Mouse (Mus musculus) right cerebral cortex, postnatal 36 days (tissue): ENCODE measurements around the gene Itga6.

ENCODE experiments used
- DNase-seq, 2 experiments: peaks; one replicate each; pipeline ENCODE4 v3.0.0; 2022; ENCODE audit warnings: low spot score in 2 of 2, mixed read lengths in 1 of 2

The Itga6 gene

DNA sequence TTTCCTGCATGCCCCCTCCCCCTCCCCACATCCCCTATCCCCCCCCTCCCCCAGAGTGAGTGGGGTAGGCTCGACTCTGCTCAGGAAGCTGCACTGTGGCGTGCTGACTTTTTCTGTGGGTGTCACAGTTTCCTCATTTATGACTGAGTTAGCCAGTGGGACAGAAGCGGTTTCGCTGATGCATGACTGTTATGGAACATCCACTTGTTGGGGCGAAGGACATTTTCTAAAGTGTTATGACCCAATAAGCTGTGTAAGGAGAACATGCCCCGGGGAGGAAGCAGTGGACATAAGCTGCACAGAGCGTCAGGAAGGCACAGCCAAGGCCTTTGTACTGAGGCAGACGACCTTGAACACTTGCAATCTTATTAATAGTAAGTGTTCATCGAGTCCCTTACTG, 97.9 kb downstream of the Itga6 start:
- no peak for DNase-seq

GRCm38 (mm10) chr2:71844906-71845305, 99.5 kb downstream of the Itga6 start:
- no peak for DNase-seq

DNA sequence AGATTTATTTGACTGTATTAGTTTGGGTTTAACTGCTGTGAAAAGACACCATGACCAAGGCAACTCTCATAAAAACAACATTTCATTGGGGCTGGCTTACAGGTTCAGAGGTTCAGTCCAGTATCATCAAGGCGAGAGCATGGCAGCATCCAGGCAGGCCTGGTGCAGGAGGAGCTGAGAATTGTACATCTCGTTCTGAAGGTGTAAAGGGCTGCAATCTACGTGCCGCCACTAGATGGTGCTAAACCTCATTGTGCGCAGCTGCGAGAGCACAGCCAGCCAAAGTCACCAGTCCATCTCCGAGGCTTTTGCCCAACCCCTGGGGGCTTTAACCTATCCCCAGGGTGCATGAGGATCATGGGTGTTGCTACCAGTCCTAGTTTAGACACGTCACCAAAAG, 106.7 kb downstream of the Itga6 start:
- peak; percentile 29 to 41 for DNase-seq

DNA sequence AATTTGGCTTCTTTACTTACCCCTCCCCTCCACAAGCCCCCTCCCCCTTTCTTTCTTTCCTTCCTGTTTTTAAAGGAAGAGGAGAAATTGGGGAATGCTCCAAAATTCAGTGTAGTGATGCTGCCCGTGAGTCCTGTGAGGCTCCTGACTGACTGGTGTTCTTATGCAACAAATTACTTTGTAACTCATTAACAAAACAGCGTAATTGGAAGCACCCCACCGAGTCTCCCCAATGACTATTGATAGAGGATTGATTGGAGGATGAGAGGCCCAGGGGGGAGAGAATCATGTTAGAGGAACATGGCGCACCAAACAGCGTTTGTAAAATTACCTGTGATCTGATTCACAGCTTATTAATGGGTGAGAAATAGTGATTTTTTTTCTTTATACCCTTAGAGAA, 109.7 kb downstream of the Itga6 start:
- DNase-seq = no peak

GRCm38 (mm10) chr2:71863531-71864173, 118.2 kb downstream of the Itga6 start:
- no peak for DNase-seq

GRCm38 (mm10) chr2:71865022-71865421, 119.6 kb downstream of the Itga6 start:
- peak; percentile 76 to 79 for DNase-seq

DNA sequence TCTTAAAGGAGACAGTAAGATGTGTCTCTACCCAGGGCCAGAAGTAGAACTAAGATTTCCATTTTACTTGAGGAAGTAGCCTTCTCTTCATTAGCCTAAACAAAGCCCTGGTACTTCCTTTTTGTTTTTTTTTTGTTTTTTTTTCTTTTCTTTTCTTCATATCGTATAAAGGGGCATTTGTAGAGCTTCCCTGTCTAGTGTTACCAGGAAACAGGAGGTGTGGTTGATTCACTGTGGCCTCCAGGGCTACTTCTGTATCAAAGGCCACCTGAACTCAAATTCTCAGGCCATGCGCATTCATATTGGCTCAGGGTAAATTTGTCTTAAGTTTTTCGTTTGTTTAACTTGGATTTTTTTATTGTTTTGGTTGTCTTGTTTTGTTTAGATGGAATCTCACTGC, 120.5 kb downstream of the Itga6 start:
- no peak for DNase-seq

DNA sequence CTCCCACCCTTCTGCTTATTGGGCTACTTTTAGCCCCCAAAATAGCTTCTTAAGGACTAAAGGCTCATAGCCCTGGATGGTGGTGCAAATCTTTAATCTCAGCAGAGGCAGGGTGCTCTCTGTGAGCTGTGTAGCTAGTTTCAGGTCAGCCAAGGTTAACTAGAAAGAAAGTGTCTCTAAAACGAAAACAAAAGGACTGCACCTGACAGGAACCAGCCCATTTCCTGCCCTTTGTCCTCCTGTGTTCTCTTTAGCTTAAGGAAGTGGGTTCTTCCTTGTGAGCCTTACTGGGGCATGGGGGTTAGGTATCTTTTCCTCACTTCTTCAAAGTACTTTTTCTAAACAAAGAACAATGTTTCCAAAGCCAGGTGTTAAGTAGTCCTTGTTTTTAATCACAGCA, 121.1 kb downstream of the Itga6 start:
- no peak for DNase-seq

- DNase-seq = no peak
Measured at GRCm38 (mm10) chr2:71867019-71867418, 121.6 kb downstream of the Itga6 start.

DNA sequence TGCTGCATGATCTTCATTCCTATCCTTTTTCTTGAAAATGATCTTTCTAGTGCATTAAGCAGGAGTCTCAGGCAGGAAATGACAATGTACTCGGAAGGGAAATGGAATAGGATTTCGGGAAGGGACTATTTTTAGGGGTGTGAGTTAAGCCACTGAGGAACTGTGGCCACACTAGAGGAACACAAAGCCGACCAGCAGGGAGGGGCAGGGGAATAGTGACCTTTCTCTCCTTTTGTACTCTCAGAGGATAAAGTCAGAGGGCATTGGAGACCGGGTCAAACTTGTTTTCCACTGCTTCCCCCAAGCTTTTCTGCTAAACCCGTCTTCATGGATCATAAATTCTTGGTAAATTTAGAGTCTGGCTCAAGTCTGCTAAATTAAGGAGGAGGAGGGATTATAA, 122.1 kb downstream of the Itga6 start:
- DNase-seq = no peak

- no peak for DNase-seq
Measured at GRCm38 (mm10) chr2:71868256-71868655, 122.8 kb downstream of the Itga6 start.

DNA sequence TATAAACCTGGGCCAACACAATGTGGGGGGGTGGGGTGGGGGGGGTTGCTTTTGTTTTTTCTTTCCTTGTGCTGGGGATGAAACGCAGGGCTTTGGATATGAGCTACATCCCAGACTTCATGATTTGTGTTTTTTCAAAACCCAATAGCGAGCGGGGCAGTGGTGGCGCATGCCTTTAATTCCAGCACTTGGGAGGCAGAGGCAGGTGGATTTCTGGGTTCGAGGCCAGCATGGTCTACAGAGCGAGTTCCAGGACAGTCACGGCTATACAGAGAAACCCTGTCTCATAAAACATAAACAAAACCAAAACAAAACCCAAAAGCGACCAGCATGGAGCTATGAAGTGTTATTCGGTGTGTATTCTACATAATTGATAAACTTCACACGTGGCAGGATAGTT, 126.7 kb downstream of the Itga6 start:
- DNase-seq = no peak

GRCm38 (mm10) chr2:71872801-71873443, 127.5 kb downstream of the Itga6 start, which contains the start of gene Pdk1:
TSS of gene Pdk1 (plus strand) at chr2:71873224.
- DNase-seq = peak; percentile 96

GRCm38 (mm10) chr2:71873474-71874322, 128.3 kb downstream of the Itga6 start:
- DNase-seq = peak in 1 of 2 experiments; percentile 25

DNA sequence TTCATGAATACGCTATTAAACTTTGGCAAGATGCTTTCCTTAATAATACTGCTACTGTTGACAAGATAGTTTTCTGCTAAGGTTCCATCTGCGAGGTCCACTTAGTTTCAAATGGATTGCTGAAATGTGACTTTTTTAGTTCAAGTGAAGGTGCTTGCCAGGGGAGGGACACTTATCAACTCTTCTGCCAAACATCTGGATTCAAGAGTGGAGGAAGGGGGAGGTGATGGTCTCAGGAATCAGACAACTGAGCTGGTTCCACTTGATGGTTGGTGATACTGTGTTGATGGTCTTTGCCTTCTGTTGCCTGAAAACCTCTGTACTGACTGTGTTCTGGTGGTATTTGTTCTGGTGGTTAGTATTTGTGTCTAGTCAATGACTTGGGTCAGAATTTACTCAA, 129.0 kb downstream of the Itga6 start:
- DNase-seq = no peak

DNA sequence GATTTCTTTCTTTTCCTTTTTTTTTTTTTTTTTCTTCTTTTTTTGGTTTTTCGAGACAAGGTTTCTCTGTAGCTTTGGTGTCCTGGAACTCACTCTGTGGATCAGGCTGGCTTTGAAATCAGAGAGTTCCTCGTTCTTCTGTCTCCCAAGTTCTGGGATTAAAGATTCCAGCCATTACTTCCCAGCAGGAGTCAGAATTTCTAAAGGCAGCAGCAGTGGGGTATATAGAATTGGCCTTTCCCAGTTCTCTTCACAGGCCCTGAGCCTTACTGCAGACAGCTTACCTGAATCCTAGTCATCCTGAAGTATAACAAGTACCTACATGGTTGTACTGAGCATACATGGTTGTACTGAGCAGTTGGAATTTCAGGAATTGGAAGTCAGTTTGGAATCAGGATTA, 129.4 kb downstream of the Itga6 start:
- DNase-seq = no peak

- DNase-seq = no peak
Measured at GRCm38 (mm10) chr2:71877865-71878264, 132.4 kb downstream of the Itga6 start.

- DNase-seq = no peak
Measured at GRCm38 (mm10) chr2:71878441-71878840, 133.0 kb downstream of the Itga6 start.

DNA sequence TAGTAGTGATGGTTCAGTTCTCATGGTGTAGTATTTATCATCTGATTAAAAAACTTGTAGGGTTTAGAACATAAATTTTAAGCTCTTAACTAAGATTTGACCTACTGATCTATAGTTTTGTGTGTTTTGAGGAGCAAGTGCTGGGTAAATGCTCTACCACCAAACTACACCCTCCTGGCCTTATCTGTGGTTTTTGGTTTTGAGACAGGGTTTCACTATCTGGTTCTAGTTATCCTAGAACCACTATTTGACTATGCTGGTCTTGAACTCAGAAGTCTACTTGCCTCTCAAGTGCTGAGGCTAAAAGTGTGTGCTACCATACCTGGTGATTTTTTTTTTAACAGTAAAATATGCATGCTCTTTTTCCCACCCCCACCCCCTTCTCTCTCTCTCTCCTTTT, 133.5 kb downstream of the Itga6 start:
- DNase-seq = no peak

- DNase-seq = no peak
Measured at GRCm38 (mm10) chr2:71882914-71883651, 137.7 kb downstream of the Itga6 start.

- no peak for DNase-seq
Measured at GRCm38 (mm10) chr2:71887269-71887668, 141.9 kb downstream of the Itga6 start.

DNA sequence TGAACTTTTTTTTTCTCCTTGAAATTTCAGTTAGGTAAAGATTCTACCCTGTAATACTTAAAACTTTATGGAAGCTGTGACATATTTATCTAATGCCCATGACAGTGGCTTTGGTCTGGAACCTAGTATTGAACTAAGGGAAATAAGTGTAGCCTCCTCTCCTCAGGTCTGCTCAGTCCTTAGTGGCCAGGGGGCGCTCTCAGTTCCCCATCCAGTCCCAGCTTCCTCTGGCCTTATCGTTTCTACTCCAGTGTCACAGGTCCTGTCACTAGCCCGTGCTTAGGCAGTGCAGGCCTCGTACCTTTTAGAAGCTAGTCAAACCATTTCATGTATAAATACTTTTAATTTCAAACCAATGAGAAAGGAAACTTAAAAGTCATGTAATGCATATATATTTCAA, 143.0 kb downstream of the Itga6 start:
- no peak for DNase-seq
